Mouse (Mus musculus): ENCODE measurements around the gene Nkx2-1. TPM values are rescaled to one million over a fixed set of nuclear protein-coding genes. Genes with fewer than 3 reads are reported as not detected.
"Not testable (repeated sequence)": the region's sequence is repeated elsewhere in the genome, so short reads cannot be mapped to it uniquely, and the experiment has no call there.

Gene Nkx2-1
- polyA plus RNA-seq, 1 experiment from 2014 or later, result 0.99 TPM

GRCm38 (mm10) chr12:56528034-56528570 lies 8.6 kb downstream of the Nkx2-1 start:
- Histone ChIP-seq H3K4me3 (ENCODE audit: low read depth, low read length) (no peak overlapping the region), H3K4me1 (ENCODE audit: control insufficient read depth, insufficient read depth, low read length) (no peaks in the 10 kb centered on the region), H3K36me3 (ENCODE audit: control insufficient read depth, insufficient read depth, low read length) (no peaks in the 10 kb centered on the region), H3K9ac (ENCODE audit: low read depth, low read length) (no peak overlapping the region), H3K27me3 (replicated peaks; ENCODE audit: control insufficient read depth, insufficient read depth, low read length) (peaks cover 94% of the 10 kb centered on the region), H3K9me3 (ENCODE audit: control insufficient read depth, low read length) (no peaks in the 10 kb centered on the region), H3K27ac (replicated peaks; ENCODE audit: low read depth, low read length) (no peak overlapping the region), H3K4me2 (ENCODE audit: low read depth, low read length) (no peak overlapping the region)
- no peak for ATAC-seq (ENCODE audit: low read depth)
- WGBS, result under 1% methylated on average over 8 of the region's 8 CpGs
- no peak for DNase-seq (ENCODE audit: low spot score)

GRCm38 (mm10) chr12:56527071-56527470 lies 9.6 kb downstream of the Nkx2-1 start:
- Histone ChIP-seq H3K27ac (replicated peaks; ENCODE audit: low read depth, low read length) (no peak overlapping the region), H3K4me2 (ENCODE audit: low read depth, low read length) (no peak overlapping the region), H3K36me3 (ENCODE audit: control insufficient read depth, insufficient read depth, low read length) (no peaks in the 10 kb centered on the region), H3K9ac (ENCODE audit: low read depth, low read length) (no peak overlapping the region), H3K4me1 (ENCODE audit: control insufficient read depth, insufficient read depth, low read length) (no peaks in the 10 kb centered on the region), H3K4me3 (ENCODE audit: low read depth, low read length) (no peak overlapping the region), H3K27me3 (replicated peaks; ENCODE audit: control insufficient read depth, insufficient read depth, low read length) (peaks cover 95% of the 10 kb centered on the region), H3K9me3 (ENCODE audit: control insufficient read depth, low read length) (no peaks in the 10 kb centered on the region)
- ATAC-seq (ENCODE audit: low read depth) (no peak), DNase-seq (ENCODE audit: low spot score) (no peak)
- 33% methylated on average over 4 of the region's 4 CpGs for WGBS

- WGBS, result 15% methylated on average over 8 of the region's 16 CpGs
- H3K4me1 ChIP-seq (ENCODE audit: control insufficient read depth, insufficient read depth, low read length); H3K9ac ChIP-seq (ENCODE audit: low read depth, low read length); H3K27ac ChIP-seq (replicated peaks; ENCODE audit: low read depth, low read length); H3K4me2 ChIP-seq (ENCODE audit: low read depth, low read length); H3K36me3 ChIP-seq (ENCODE audit: control insufficient read depth, insufficient read depth, low read length); H3K4me3 ChIP-seq (ENCODE audit: low read depth, low read length); H3K9me3 ChIP-seq (ENCODE audit: control insufficient read depth, low read length): not testable (repeated sequence)
- peak; percentile 23 for DNase-seq (ENCODE audit: low spot score)
- peaks cover 93% of the 10 kb centered on the region for H3K27me3 ChIP-seq (replicated peaks; ENCODE audit: control insufficient read depth, insufficient read depth, low read length)
- peak; percentile 18; the same call in 1 of the 2 replicates for ATAC-seq (ENCODE audit: low read depth)
Measured at GRCm38 (mm10) chr12:56525219-56525797, 11.4 kb downstream of the Nkx2-1 start.

- Histone ChIP-seq H3K4me3 (ENCODE audit: low read depth, low read length) (no peak overlapping the region), H3K27ac (replicated peaks; ENCODE audit: low read depth, low read length) (no peak overlapping the region), H3K4me1 (ENCODE audit: control insufficient read depth, insufficient read depth, low read length) (no peaks in the 10 kb centered on the region; the same call in 1 of the 2 replicates), H3K9me3 (ENCODE audit: control insufficient read depth, low read length) (no peaks in the 10 kb centered on the region), H3K4me2 (ENCODE audit: low read depth, low read length) (no peak overlapping the region), H3K9ac (ENCODE audit: low read depth, low read length) (no peak overlapping the region), H3K27me3 (replicated peaks; ENCODE audit: control insufficient read depth, insufficient read depth, low read length) (peaks cover 93% of the 10 kb centered on the region), H3K36me3 (ENCODE audit: control insufficient read depth, insufficient read depth, low read length) (no peaks in the 10 kb centered on the region)
- no peak for DNase-seq (ENCODE audit: low spot score)
- ATAC-seq (ENCODE audit: low read depth), result no peak
- 4% methylated on average over 14 of the region's 14 CpGs for WGBS
Measured at GRCm38 (mm10) chr12:56524201-56524600, 12.5 kb downstream of the Nkx2-1 start.

GRCm38 (mm10) chr12:56522191-56522590 lies 14.5 kb downstream of the Nkx2-1 start:
- 15% methylated on average over 4 of the region's 4 CpGs for WGBS
- DNase-seq (ENCODE audit: low spot score), result no peak
- Histone ChIP-seq H3K9me3 (ENCODE audit: control insufficient read depth, low read length) (no peaks in the 10 kb centered on the region), H3K9ac (ENCODE audit: low read depth, low read length) (no peak overlapping the region), H3K36me3 (ENCODE audit: control insufficient read depth, insufficient read depth, low read length) (no peaks in the 10 kb centered on the region), H3K4me3 (ENCODE audit: low read depth, low read length) (no peak overlapping the region), H3K27me3 (replicated peaks; ENCODE audit: control insufficient read depth, insufficient read depth, low read length) (peaks cover 94% of the 10 kb centered on the region), H3K27ac (replicated peaks; ENCODE audit: low read depth, low read length) (no peak overlapping the region), H3K4me2 (ENCODE audit: low read depth, low read length) (no peak overlapping the region), H3K4me1 (ENCODE audit: control insufficient read depth, insufficient read depth, low read length) (no peaks in the 10 kb centered on the region; the same call in 1 of the 2 replicates)
- no peak for ATAC-seq (ENCODE audit: low read depth)

- H3K9ac ChIP-seq (ENCODE audit: low read depth, low read length), result no peak overlapping the region
- no peaks in the 10 kb centered on the region; the same call in 1 of the 2 replicates for H3K4me1 ChIP-seq (ENCODE audit: control insufficient read depth, insufficient read depth, low read length)
- DNase-seq (ENCODE audit: low spot score) (no peak), ATAC-seq (ENCODE audit: low read depth) (no peak)
- no peak overlapping the region for H3K27ac ChIP-seq (replicated peaks; ENCODE audit: low read depth, low read length)
- no peak overlapping the region for H3K4me3 ChIP-seq (ENCODE audit: low read depth, low read length)
- H3K4me2 ChIP-seq (ENCODE audit: low read depth, low read length), result peak overlapping the region; percentile 6; the same call in 1 of the 2 replicates
- WGBS, result 2% methylated on average over 32 of the region's 33 CpGs
- H3K9me3 ChIP-seq (ENCODE audit: control insufficient read depth, low read length), result no peaks in the 10 kb centered on the region
- H3K27me3 ChIP-seq (replicated peaks; ENCODE audit: control insufficient read depth, insufficient read depth, low read length), result peaks cover 91% of the 10 kb centered on the region
- no peaks in the 10 kb centered on the region for H3K36me3 ChIP-seq (ENCODE audit: control insufficient read depth, insufficient read depth, low read length)
Measured at GRCm38 (mm10) chr12:56521106-56521840, 15.4 kb downstream of the Nkx2-1 start.

- Histone ChIP-seq H3K27ac (replicated peaks; ENCODE audit: low read depth, low read length) (no peak overlapping the region), H3K9me3 (ENCODE audit: control insufficient read depth, low read length) (no peaks in the 10 kb centered on the region), H3K9ac (ENCODE audit: low read depth, low read length) (no peak overlapping the region), H3K27me3 (replicated peaks; ENCODE audit: control insufficient read depth, insufficient read depth, low read length) (peaks cover 86% of the 10 kb centered on the region), H3K36me3 (ENCODE audit: control insufficient read depth, insufficient read depth, low read length) (no peaks in the 10 kb centered on the region), H3K4me1 (ENCODE audit: control insufficient read depth, insufficient read depth, low read length) (no peaks in the 10 kb centered on the region; the same call in 1 of the 2 replicates), H3K4me2 (ENCODE audit: low read depth, low read length) (peak overlapping the region; percentile 6; the same call in 1 of the 2 replicates), H3K4me3 (ENCODE audit: low read depth, low read length) (no peak overlapping the region)
- WGBS, result 1% methylated on average over 22 of the region's 22 CpGs
- DNase-seq (ENCODE audit: low spot score) (no peak), ATAC-seq (ENCODE audit: low read depth) (no peak)
Measured at GRCm38 (mm10) chr12:56520396-56521105, 16.2 kb downstream of the Nkx2-1 start.

GRCm38 (mm10) chr12:56519738-56520191 lies 16.9 kb downstream of the Nkx2-1 start:
- Histone ChIP-seq H3K9me3 (ENCODE audit: control insufficient read depth, low read length) (no peaks in the 10 kb centered on the region), H3K36me3 (ENCODE audit: control insufficient read depth, insufficient read depth, low read length) (no peaks in the 10 kb centered on the region), H3K27me3 (replicated peaks; ENCODE audit: control insufficient read depth, insufficient read depth, low read length) (peaks cover 86% of the 10 kb centered on the region), H3K9ac (ENCODE audit: low read depth, low read length) (no peak overlapping the region), H3K27ac (replicated peaks; ENCODE audit: low read depth, low read length) (no peak overlapping the region), H3K4me3 (ENCODE audit: low read depth, low read length) (peak overlapping the region; percentile 14; the same call in 1 of the 2 replicates), H3K4me2 (ENCODE audit: low read depth, low read length) (no peak overlapping the region), H3K4me1 (ENCODE audit: control insufficient read depth, insufficient read depth, low read length) (no peaks in the 10 kb centered on the region; the same call in 1 of the 2 replicates)
- DNase-seq (ENCODE audit: low spot score), result no peak
- WGBS, result under 1% methylated on average over 29 of the region's 30 CpGs
- ATAC-seq (ENCODE audit: low read depth), result 0 out of 2 replicates have a peak, but pooled peaks have one; percentile 33
